Mouse (Mus musculus): ENCODE results near the gene Pi4k2a. TPM values are rescaled to one million over a fixed set of nuclear protein-coding genes. Genes with fewer than 3 reads are reported as not detected.
A peak's percentile ranks its signal among the peaks of the same experiment; 100 is the strongest.

Pi4k2a gene
- polyA plus RNA-seq, 1 experiment from 2014 or later: 24.3 TPM

GRCm38 (mm10) chr19:42129509-42130293 lies 39.4 kb downstream of the Pi4k2a start:
- 36% methylated on average over 14 of the region's 14 CpGs for WGBS
- peak overlapping the region; percentile 91 for H3K4me2 ChIP-seq (ENCODE audit: low read depth, low read length)
- H3K36me3 ChIP-seq (replicated peaks; ENCODE audit: control insufficient read depth, insufficient read depth, low read depth, low read length): no peaks in the 10 kb centered on the region
- ATAC-seq (replicated peaks; ENCODE audit: insufficient number of reproducible peaks, low FRiP score, low TSS enrichment, low read depth): 0 out of 2 replicates have a peak, but pooled peaks have one; percentile 5
- peak overlapping the region; percentile 52; the same call in 1 of the 2 replicates for H3K27ac ChIP-seq (replicated peaks; ENCODE audit: low read depth, low read length)
- peak overlapping the region; percentile 60 for H3K4me3 ChIP-seq (ENCODE audit: low read depth, low read length)
- no peak for DNase-seq (ENCODE audit: low spot score)
- no peaks in the 10 kb centered on the region for H3K27me3 ChIP-seq (ENCODE audit: control insufficient read depth, insufficient read depth, low read length)
- H3K9me3 ChIP-seq (replicated peaks; ENCODE audit: control insufficient read depth, low read length): no peaks in the 10 kb centered on the region
- H3K9ac ChIP-seq (replicated peaks; ENCODE audit: low read length): peak overlapping the region; percentile 48
- peaks cover 4% of the 10 kb centered on the region for H3K4me1 ChIP-seq (ENCODE audit: control insufficient read depth, insufficient read depth, low read length)

- no peak overlapping the region for H3K4me2 ChIP-seq (ENCODE audit: low read depth, low read length)
- H3K4me3 ChIP-seq (ENCODE audit: low read depth, low read length): no peak overlapping the region
- H3K27me3 ChIP-seq (ENCODE audit: control insufficient read depth, insufficient read depth, low read length): no peaks in the 10 kb centered on the region
- no peak overlapping the region for H3K27ac ChIP-seq (replicated peaks; ENCODE audit: low read depth, low read length)
- H3K9ac ChIP-seq (replicated peaks; ENCODE audit: low read length): no peak overlapping the region
- ATAC-seq (replicated peaks; ENCODE audit: insufficient number of reproducible peaks, low FRiP score, low TSS enrichment, low read depth) (no peak), DNase-seq (ENCODE audit: low spot score) (no peak)
- peaks cover 4% of the 10 kb centered on the region for H3K4me1 ChIP-seq (ENCODE audit: control insufficient read depth, insufficient read depth, low read length)
- H3K36me3 ChIP-seq (replicated peaks; ENCODE audit: control insufficient read depth, insufficient read depth, low read depth, low read length): no peaks in the 10 kb centered on the region
- no peaks in the 10 kb centered on the region for H3K9me3 ChIP-seq (replicated peaks; ENCODE audit: control insufficient read depth, low read length)
- WGBS: 67% methylated on average over 3 of the region's 3 CpGs
Observed at GRCm38 (mm10) chr19:42130294-42130606, 40.0 kb downstream of the Pi4k2a start.

GRCm38 (mm10) chr19:42131101-42131500 lies 40.8 kb downstream of the Pi4k2a start:
- ATAC-seq (replicated peaks; ENCODE audit: insufficient number of reproducible peaks, low FRiP score, low TSS enrichment, low read depth): no peak
- no peaks in the 10 kb centered on the region for H3K27me3 ChIP-seq (ENCODE audit: control insufficient read depth, insufficient read depth, low read length)
- H3K9me3 ChIP-seq (replicated peaks; ENCODE audit: control insufficient read depth, low read length): no peaks in the 10 kb centered on the region
- no peak for DNase-seq (ENCODE audit: low spot score)
- H3K4me2 ChIP-seq (ENCODE audit: low read depth, low read length): no peak overlapping the region
- WGBS: 65% methylated on average over 5 of the region's 5 CpGs
- H3K36me3 ChIP-seq (replicated peaks; ENCODE audit: control insufficient read depth, insufficient read depth, low read depth, low read length): no peaks in the 10 kb centered on the region
- H3K4me1 ChIP-seq (ENCODE audit: control insufficient read depth, insufficient read depth, low read length): peaks cover 4% of the 10 kb centered on the region
- H3K9ac ChIP-seq (replicated peaks; ENCODE audit: low read length): no peak overlapping the region
- no peak overlapping the region for H3K27ac ChIP-seq (replicated peaks; ENCODE audit: low read depth, low read length)
- no peak overlapping the region for H3K4me3 ChIP-seq (ENCODE audit: low read depth, low read length)

GRCm38 (mm10) chr19:42135070-42135469 lies 44.8 kb downstream of the Pi4k2a start:
- H3K9ac ChIP-seq (replicated peaks; ENCODE audit: low read length): no peak overlapping the region
- DNase-seq (ENCODE audit: low spot score) (no peak), ATAC-seq (replicated peaks; ENCODE audit: insufficient number of reproducible peaks, low FRiP score, low TSS enrichment, low read depth) (no peak)
- H3K27ac ChIP-seq (replicated peaks; ENCODE audit: low read depth, low read length): no peak overlapping the region
- H3K4me2 ChIP-seq (ENCODE audit: low read depth, low read length): no peak overlapping the region
- H3K27me3 ChIP-seq (ENCODE audit: control insufficient read depth, insufficient read depth, low read length): no peaks in the 10 kb centered on the region
- H3K9me3 ChIP-seq (replicated peaks; ENCODE audit: control insufficient read depth, low read length): no peaks in the 10 kb centered on the region
- H3K36me3 ChIP-seq (replicated peaks; ENCODE audit: control insufficient read depth, insufficient read depth, low read depth, low read length): no peaks in the 10 kb centered on the region
- no peaks in the 10 kb centered on the region for H3K4me1 ChIP-seq (ENCODE audit: control insufficient read depth, insufficient read depth, low read length)
- H3K4me3 ChIP-seq (ENCODE audit: low read depth, low read length): no peak overlapping the region

DNA sequence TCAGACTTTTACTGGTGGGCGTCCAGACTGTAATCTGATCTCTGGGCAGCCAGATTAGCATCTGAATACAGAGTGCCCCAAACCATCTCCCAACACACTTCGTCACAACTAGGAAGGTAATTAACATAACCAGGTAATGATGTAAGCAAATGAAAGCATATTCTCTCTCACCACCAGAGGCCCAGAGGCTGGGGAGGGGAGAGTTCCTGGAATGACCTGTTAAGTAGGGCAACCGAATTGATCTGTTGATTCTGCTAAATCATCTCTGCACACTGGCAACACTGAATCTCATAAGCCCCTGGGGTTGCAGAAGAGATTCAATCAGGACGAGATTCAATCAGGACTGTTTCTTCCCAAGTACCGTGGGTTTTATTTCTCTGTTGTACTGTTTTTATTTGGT lies 45.9 kb downstream of the Pi4k2a start:
- Histone ChIP-seq H3K9me3 (replicated peaks; ENCODE audit: control insufficient read depth, low read length) (no peaks in the 10 kb centered on the region), H3K27me3 (ENCODE audit: control insufficient read depth, insufficient read depth, low read length) (no peaks in the 10 kb centered on the region), H3K36me3 (replicated peaks; ENCODE audit: control insufficient read depth, insufficient read depth, low read depth, low read length) (no peaks in the 10 kb centered on the region), H3K4me1 (ENCODE audit: control insufficient read depth, insufficient read depth, low read length) (no peaks in the 10 kb centered on the region), H3K4me3 (ENCODE audit: low read depth, low read length) (no peak overlapping the region), H3K27ac (replicated peaks; ENCODE audit: low read depth, low read length) (no peak overlapping the region), H3K4me2 (ENCODE audit: low read depth, low read length) (no peak overlapping the region), H3K9ac (replicated peaks; ENCODE audit: low read length) (no peak overlapping the region)
- ATAC-seq (replicated peaks; ENCODE audit: insufficient number of reproducible peaks, low FRiP score, low TSS enrichment, low read depth) (no peak), DNase-seq (ENCODE audit: low spot score) (peak; percentile 5)
- 22% methylated on average over 5 of the region's 5 CpGs for WGBS

DNA sequence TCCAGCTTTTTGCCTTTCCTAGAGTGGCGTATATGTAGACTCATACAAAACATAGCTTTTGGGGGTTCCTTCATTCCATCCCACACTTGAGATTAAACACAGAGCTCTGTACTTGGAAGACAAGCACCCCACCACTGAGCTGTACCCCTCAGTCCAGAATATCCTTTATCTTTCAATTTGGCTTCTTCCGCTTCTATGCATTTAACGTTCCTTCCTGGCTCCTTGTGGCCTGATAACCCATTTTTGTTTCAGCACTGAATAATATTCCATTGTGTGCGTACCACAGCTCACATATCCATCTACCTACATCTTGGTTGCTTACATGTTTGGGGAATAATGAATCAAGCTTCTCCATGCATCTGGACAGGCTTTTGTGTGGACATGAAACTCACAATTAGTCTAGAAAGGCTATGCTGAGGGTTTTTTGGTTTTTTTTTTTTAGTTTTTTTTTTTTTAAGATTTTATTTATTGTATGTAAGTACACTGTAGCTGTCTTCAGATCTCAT lies 47.0 kb downstream of the Pi4k2a start:
- no peak overlapping the region for H3K4me2 ChIP-seq (ENCODE audit: low read depth, low read length)
- no peak overlapping the region for H3K27ac ChIP-seq (replicated peaks; ENCODE audit: low read depth, low read length)
- WGBS: 92% methylated on average over 4 of the region's 4 CpGs
- H3K4me1 ChIP-seq (ENCODE audit: control insufficient read depth, insufficient read depth, low read length): no peaks in the 10 kb centered on the region
- no peaks in the 10 kb centered on the region for H3K27me3 ChIP-seq (ENCODE audit: control insufficient read depth, insufficient read depth, low read length)
- H3K9me3 ChIP-seq (replicated peaks; ENCODE audit: control insufficient read depth, low read length): no peaks in the 10 kb centered on the region
- ATAC-seq (replicated peaks; ENCODE audit: insufficient number of reproducible peaks, low FRiP score, low TSS enrichment, low read depth) (no peak), DNase-seq (ENCODE audit: low spot score) (no peak)
- no peak overlapping the region for H3K4me3 ChIP-seq (ENCODE audit: low read depth, low read length)
- no peak overlapping the region for H3K9ac ChIP-seq (replicated peaks; ENCODE audit: low read length)
- no peaks in the 10 kb centered on the region for H3K36me3 ChIP-seq (replicated peaks; ENCODE audit: control insufficient read depth, insufficient read depth, low read depth, low read length)

DNA sequence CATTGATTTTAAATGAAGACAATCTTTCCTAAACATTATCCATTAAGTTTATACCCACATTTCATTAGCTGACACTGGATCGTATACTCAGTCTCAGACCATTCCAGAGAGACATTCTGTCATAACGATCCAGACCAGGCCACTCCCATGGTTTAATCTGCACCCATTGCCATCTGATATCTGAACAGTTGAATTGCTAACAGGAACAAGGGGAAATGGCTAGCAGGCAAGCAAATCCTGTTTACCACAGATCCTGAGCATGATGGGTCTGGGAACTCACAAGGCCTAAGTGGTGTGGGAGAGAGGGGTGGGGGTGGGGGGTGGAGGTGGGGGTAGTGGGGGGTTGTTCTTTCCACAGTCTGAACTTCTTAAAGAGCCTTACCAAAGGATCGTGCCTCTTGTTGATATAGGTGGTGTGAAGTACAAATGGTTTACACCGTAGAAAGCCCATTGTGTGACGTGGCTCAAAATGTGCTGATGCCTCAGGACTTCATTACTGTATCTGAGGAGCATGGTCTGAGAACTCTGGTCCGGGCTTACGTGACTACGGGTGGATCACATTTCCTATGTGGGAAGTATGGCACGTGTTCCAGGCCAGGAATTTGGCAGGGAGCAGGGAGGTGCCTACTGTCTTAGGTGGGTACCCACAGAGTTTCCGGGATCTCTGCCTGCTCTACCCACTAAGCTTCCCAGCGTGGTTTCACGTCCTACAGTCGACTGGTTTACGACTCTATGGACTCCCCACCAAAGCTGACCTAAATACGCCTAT lies 48.4 kb downstream of the Pi4k2a start:
- H3K9ac ChIP-seq (replicated peaks; ENCODE audit: low read length): no peak overlapping the region
- H3K27ac ChIP-seq (replicated peaks; ENCODE audit: low read depth, low read length): no peak overlapping the region
- no peaks in the 10 kb centered on the region for H3K36me3 ChIP-seq (replicated peaks; ENCODE audit: control insufficient read depth, insufficient read depth, low read depth, low read length)
- no peaks in the 10 kb centered on the region for H3K9me3 ChIP-seq (replicated peaks; ENCODE audit: control insufficient read depth, low read length)
- no peak overlapping the region for H3K4me3 ChIP-seq (ENCODE audit: low read depth, low read length)
- DNase-seq (ENCODE audit: low spot score): no peak
- WGBS: 85% methylated on average over 15 of the region's 15 CpGs
- no peak overlapping the region for H3K4me2 ChIP-seq (ENCODE audit: low read depth, low read length)
- H3K4me1 ChIP-seq (ENCODE audit: control insufficient read depth, insufficient read depth, low read length): no peaks in the 10 kb centered on the region
- ATAC-seq (replicated peaks; ENCODE audit: insufficient number of reproducible peaks, low FRiP score, low TSS enrichment, low read depth): no peak
- no peaks in the 10 kb centered on the region for H3K27me3 ChIP-seq (ENCODE audit: control insufficient read depth, insufficient read depth, low read length)
